Mouse (Mus musculus) heart, postnatal 0 days (tissue): ENCODE measurements around the gene Trat1. TPM values are rescaled to one million over a fixed set of nuclear protein-coding genes. Genes with fewer than 3 reads are reported as not detected.

Experiments used
- ATAC-seq: fragments of 200-750 bp; cut with Nextera tagmentation; 2 replicates; pipeline ENCODE4 v1.8.0; 2017; ENCODE audit warnings: low read depth, moderate number of reproducible peaks, moderate library complexity; ENCODE audit not compliant: insufficient read depth
- DNase-seq: peaks from one replicate; pipeline ENCODE4 v3.0.0-alpha.2; 2016; ENCODE audit warnings: low spot score
- H3K27ac ChIP-seq: fragments of 300-500 bp; sonication (generic); 2 replicates; pipeline ENCODE4 v1.5.1; 2014; ENCODE audit warnings: low read depth, mild to moderate bottlenecking
- H3K27me3 ChIP-seq: fragments of 300-500 bp; sonication (generic); 2 replicates; pipeline ENCODE4 v1.6.1; 2014; ENCODE audit warnings: low read length, mixed read lengths; ENCODE audit not compliant: control insufficient read depth, insufficient read depth
- H3K36me3 ChIP-seq: fragments of 300-500 bp; sonication (generic); replicated peaks from 2 replicates; pipeline ENCODE4 v1.6.1; 2014; ENCODE audit warnings: low read length, mixed read lengths; ENCODE audit not compliant: control insufficient read depth, insufficient read depth
- H3K4me1 ChIP-seq: fragments of 300-500 bp; sonication (generic); 2 replicates; pipeline ENCODE4 v1.6.1; 2014; ENCODE audit warnings: antibody characterized with exemption; ENCODE audit not compliant: control insufficient read depth, insufficient read depth
- H3K4me2 ChIP-seq: fragments of 300-500 bp; sonication (generic); 2 replicates; pipeline ENCODE4 v1.6.1; 2014; ENCODE audit warnings: low read depth, mild to moderate bottlenecking, low read length, moderate library complexity
- H3K4me3 ChIP-seq: fragments of 300-500 bp; sonication (generic); 2 replicates; pipeline ENCODE4 v1.5.1; 2014; ENCODE audit warnings: low read depth, low read length
- H3K9ac ChIP-seq: fragments of 300-500 bp; sonication (generic); replicated peaks from 2 replicates; pipeline ENCODE4 v1.6.1; 2014; ENCODE audit warnings: low read depth, low read length, mixed read lengths
- H3K9me3 ChIP-seq: fragments of 300-500 bp; sonication (generic); replicated peaks from 2 replicates; pipeline ENCODE4 v1.6.1; 2016; ENCODE audit warnings: low read length; ENCODE audit not compliant: control insufficient read depth
- CTCF ChIP-seq: IDR thresholded peaks from 2 replicates; pipeline ENCODE4 v1.5.1; 2016; ENCODE audit warnings: antibody characterized with exemption, control low read depth, low read depth
- EP300 ChIP-seq: IDR thresholded peaks from 2 replicates; pipeline ENCODE4 v1.6.1; 2016; ENCODE audit warnings: antibody characterized with exemption, low read depth
- WGBS: fragments of 180-500 bp; shearing (Covaris S2); extraction: QIAGEN DNeasy Blood & Tissue Kit; methylation state at CpG from one replicate; pipeline ENCODE4 v1.1.7; 2014; 5-methylcytosine and 5-hydroxymethylcytosine counted together
- polyA plus RNA-seq: library from polyadenylated mRNA; unstranded; fragments of >200 nt; fragmentation: Nextera tagmentation; extraction: Ambion mirVana; gene quantifications from 2 replicates; pipeline ENCODE4 v1.2.1, GENCODE M21; 2015
- total RNA-seq: library from RNA; depleted of rRNA; stranded (reverse); fragments of >200 nt; gene quantifications from 2 replicates; pipeline ENCODE4 v1.2.3, GENCODE M21; 2014; ENCODE audit warnings: low replicate concordance; rRNA removed

Gene Trat1
- total RNA-seq (1.5 TPM in 1 of 2 replicates, not detected in the other), polyA plus RNA-seq (not detected in 2 replicates)

GRCm38 (mm10) chr16:48771971-48772445 lies at the start of gene Trat1:
Gene Trat1, minus strand, starts transcription at chr16:48772021.
- DNase-seq (no peak), ATAC-seq (no peak)
- Histone ChIP-seq H3K27ac (no peak within 1 kb of the TSS), H3K27me3 (no peaks in the 10 kb centered on the region), H3K4me3 (no peak within 1 kb of the TSS; the same call in 1 of the 2 replicates), H3K4me1 (no peaks in the 10 kb centered on the region), H3K9ac (no peak within 1 kb of the TSS), H3K4me2 (no peak within 1 kb of the TSS; the same call in 1 of the 2 replicates), H3K9me3 (no peaks in the 10 kb centered on the region), H3K36me3 (no peaks in the 10 kb centered on the region)
- no peak for TF ChIP-seq CTCF
- TF ChIP-seq EP300: no peak
- 58% methylated on average over 3 of the region's 3 CpGs for WGBS

- H3K4me1 ChIP-seq: no peaks in the 10 kb centered on the region
- no peaks in the 10 kb centered on the region for H3K27me3 ChIP-seq
- TF ChIP-seq CTCF (no peak), EP300 (no peak)
- H3K27ac ChIP-seq: no peak overlapping the region
- ATAC-seq (no peak), DNase-seq (no peak)
- H3K9me3 ChIP-seq: no peaks in the 10 kb centered on the region
- H3K4me2 ChIP-seq: no peak overlapping the region
- H3K9ac ChIP-seq: no peak overlapping the region
- H3K36me3 ChIP-seq: no peaks in the 10 kb centered on the region
- no peak overlapping the region for H3K4me3 ChIP-seq
- WGBS: 88% methylated on average over 6 of the region's 6 CpGs
These were observed 46.7 kb upstream of the Trat1 start for GRCm38 (mm10) chr16:48818524-48818923.

GRCm38 (mm10) chr16:48816695-48817094 lies 44.9 kb upstream of the Trat1 start, which contains the start of gene Retnlb:
Gene Retnlb, plus strand, starts transcription at chr16:48816856.
- Histone ChIP-seq H3K9ac (no peak within 1 kb of the TSS), H3K4me1 (no peaks in the 10 kb centered on the region), H3K4me2 (no peak within 1 kb of the TSS), H3K9me3 (no peaks in the 10 kb centered on the region), H3K27me3 (no peaks in the 10 kb centered on the region), H3K4me3 (no peak within 1 kb of the TSS), H3K36me3 (no peaks in the 10 kb centered on the region), H3K27ac (no peak within 1 kb of the TSS)
- WGBS: 81% methylated on average over 2 of the region's 2 CpGs
- no peak for TF ChIP-seq EP300
- TF ChIP-seq CTCF: no peak
- no peak for DNase-seq
- no peak for ATAC-seq

DNA sequence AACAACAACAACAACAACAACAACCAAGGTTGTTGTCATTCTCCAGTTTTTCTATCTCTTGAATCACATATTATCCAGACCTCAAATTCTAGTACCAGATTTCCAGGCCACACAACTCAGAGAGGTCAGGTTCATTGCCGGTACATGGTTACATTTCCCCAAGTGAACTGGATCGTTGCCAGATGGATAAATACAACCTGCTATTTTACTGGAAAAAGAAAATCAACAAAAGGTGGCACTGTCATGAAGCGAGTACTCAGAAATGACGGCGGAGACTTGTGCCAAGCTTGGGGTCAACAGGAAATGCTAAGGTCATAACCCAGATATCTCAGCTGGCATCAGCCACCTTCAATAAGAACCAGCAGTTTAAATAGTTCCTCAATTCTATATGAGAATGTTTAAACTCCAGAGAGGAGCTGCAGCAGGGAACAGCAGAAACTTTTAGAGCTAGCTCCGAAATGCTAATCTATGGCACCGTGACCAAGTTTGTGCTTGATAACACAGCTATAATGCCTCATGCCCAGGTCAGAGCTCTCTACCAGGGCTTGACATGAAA lies 40.1 kb upstream of the Trat1 start:
- Histone ChIP-seq H3K27ac (no peak overlapping the region), H3K4me3 (no peak overlapping the region), H3K9ac (no peak overlapping the region), H3K9me3 (no peaks in the 10 kb centered on the region), H3K4me1 (no peaks in the 10 kb centered on the region), H3K4me2 (no peak overlapping the region), H3K36me3 (no peaks in the 10 kb centered on the region), H3K27me3 (no peaks in the 10 kb centered on the region)
- WGBS: 59% methylated on average over 7 of the region's 7 CpGs
- DNase-seq (no peak), ATAC-seq (no peak)
- TF ChIP-seq CTCF (no peak), EP300 (no peak)

DNA sequence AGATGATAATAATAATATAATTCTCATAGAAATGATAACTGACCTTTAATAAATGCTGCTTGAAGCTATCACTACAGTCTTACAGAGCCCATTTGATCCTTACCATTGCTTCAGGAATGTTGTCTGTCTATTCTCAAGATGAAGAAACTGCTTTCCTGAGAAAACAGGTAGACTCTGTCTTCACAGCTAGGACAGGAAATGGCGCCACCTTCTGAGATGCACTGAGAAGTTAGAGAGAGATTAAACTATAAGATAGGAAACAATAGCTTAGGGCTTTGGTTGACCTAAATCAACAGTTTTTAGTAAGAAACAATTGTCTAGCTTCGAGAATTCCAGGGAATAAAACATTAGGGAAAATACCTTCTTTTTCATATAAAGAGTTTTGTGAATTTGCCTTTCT lies 37.6 kb upstream of the Trat1 start:
- DNase-seq: no peak
- no peaks in the 10 kb centered on the region for H3K36me3 ChIP-seq
- H3K27ac ChIP-seq: no peak overlapping the region
- H3K4me1 ChIP-seq: no peaks in the 10 kb centered on the region
- ATAC-seq: no peak
- TF ChIP-seq EP300 (no peak), CTCF (no peak)
- no peak overlapping the region for H3K4me2 ChIP-seq
- 34% methylated on average over 2 of the region's 2 CpGs for WGBS
- H3K9ac ChIP-seq: no peak overlapping the region
- H3K27me3 ChIP-seq: no peaks in the 10 kb centered on the region
- no peaks in the 10 kb centered on the region for H3K9me3 ChIP-seq
- H3K4me3 ChIP-seq: no peak overlapping the region

DNA sequence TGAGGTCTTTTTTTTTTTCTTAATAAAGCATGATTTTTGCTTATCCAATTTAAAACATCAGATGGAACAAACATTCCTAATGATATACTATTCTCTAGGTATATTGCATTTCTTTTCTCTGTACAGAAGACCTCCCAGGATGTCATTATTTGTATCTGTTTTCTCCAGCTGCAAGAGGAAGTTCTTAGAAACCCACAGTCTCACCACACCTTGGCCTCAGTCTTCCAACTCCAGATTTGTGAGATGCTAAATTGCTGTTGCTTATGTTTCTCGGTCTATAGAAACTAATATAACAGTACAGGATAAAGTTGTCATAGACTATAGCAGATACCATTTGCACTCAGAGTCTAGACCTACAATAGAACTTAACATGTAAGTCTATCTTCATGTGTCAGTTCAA lies 34.7 kb upstream of the Trat1 start:
- Histone ChIP-seq H3K27ac (no peak overlapping the region), H3K36me3 (no peaks in the 10 kb centered on the region), H3K9me3 (no peaks in the 10 kb centered on the region), H3K4me2 (no peak overlapping the region), H3K9ac (no peak overlapping the region), H3K4me3 (no peak overlapping the region), H3K27me3 (no peaks in the 10 kb centered on the region), H3K4me1 (no peaks in the 10 kb centered on the region)
- DNase-seq (no peak), ATAC-seq (no peak)
- WGBS: 73% methylated on average over 1 of the region's 1 CpGs
- TF ChIP-seq EP300: no peak
